Mouse (Mus musculus): ENCODE data around the gene Smarca4. TPM values are rescaled to one million over a fixed set of nuclear protein-coding genes. Genes with fewer than 3 reads are reported as not detected.

Smarca4 gene
- polyA plus RNA-seq, 1 experiment: 83.8 TPM

- DNase-seq (ENCODE audit: extremely low spot score in 1 of 2, low spot score in 1 of 2): no peak
Measured at GRCm38 (mm10) chr9:21709340-21709739, 93.4 kb downstream of the Smarca4 start.

GRCm38 (mm10) chr9:21715298-21715697, 99.3 kb downstream of the Smarca4 start:
- DNase-seq (ENCODE audit: extremely low spot score in 1 of 2, low spot score in 1 of 2): no peak

- DNase-seq (ENCODE audit: extremely low spot score in 1 of 2, low spot score in 1 of 2): no peak
Measured at GRCm38 (mm10) chr9:21717015-21717414, 101.0 kb downstream of the Smarca4 start.

GRCm38 (mm10) chr9:21721036-21721435, 105.1 kb downstream of the Smarca4 start:
- DNase-seq (ENCODE audit: extremely low spot score in 1 of 2, low spot score in 1 of 2): no peak

GRCm38 (mm10) chr9:21723377-21724146, 107.6 kb downstream of the Smarca4 start, which contains the start of gene Ldlr:
Ldlr (plus strand) TSS chr9:21723483.
- peak; percentile 59 to 80 for DNase-seq (ENCODE audit: extremely low spot score in 1 of 2, low spot score in 1 of 2)

GRCm38 (mm10) chr9:21724147-21724536, 108.2 kb downstream of the Smarca4 start:
- DNase-seq (ENCODE audit: extremely low spot score in 1 of 2, low spot score in 1 of 2): peak; percentile 83 to 89

GRCm38 (mm10) chr9:21725224-21726121, 109.5 kb downstream of the Smarca4 start:
- no peak for DNase-seq (ENCODE audit: extremely low spot score in 1 of 2, low spot score in 1 of 2)

GRCm38 (mm10) chr9:21726218-21726975, 110.4 kb downstream of the Smarca4 start:
- DNase-seq (ENCODE audit: extremely low spot score in 1 of 2, low spot score in 1 of 2): no peak

- DNase-seq (ENCODE audit: extremely low spot score in 1 of 2, low spot score in 1 of 2): no peak
Measured at GRCm38 (mm10) chr9:21728261-21728832, 112.4 kb downstream of the Smarca4 start.

- DNase-seq (ENCODE audit: extremely low spot score in 1 of 2, low spot score in 1 of 2): no peak
Measured at GRCm38 (mm10) chr9:21729264-21729663, 113.3 kb downstream of the Smarca4 start.

- DNase-seq (ENCODE audit: extremely low spot score in 1 of 2, low spot score in 1 of 2): no peak
Measured at GRCm38 (mm10) chr9:21732288-21732687, 116.3 kb downstream of the Smarca4 start.

- DNase-seq (ENCODE audit: extremely low spot score in 1 of 2, low spot score in 1 of 2): no peak
Measured at GRCm38 (mm10) chr9:21733446-21733845, 117.5 kb downstream of the Smarca4 start.

GRCm38 (mm10) chr9:21733989-21734388, 118.0 kb downstream of the Smarca4 start:
- DNase-seq (ENCODE audit: extremely low spot score in 1 of 2, low spot score in 1 of 2): no peak

- DNase-seq (ENCODE audit: extremely low spot score in 1 of 2, low spot score in 1 of 2): no peak
Measured at GRCm38 (mm10) chr9:21735126-21735525, 119.2 kb downstream of the Smarca4 start.

GRCm38 (mm10) chr9:21736580-21736979, 120.6 kb downstream of the Smarca4 start:
- no peak for DNase-seq (ENCODE audit: extremely low spot score in 1 of 2, low spot score in 1 of 2)

- peak; percentile 53 to 59 for DNase-seq (ENCODE audit: extremely low spot score in 1 of 2, low spot score in 1 of 2)
Measured at GRCm38 (mm10) chr9:21737188-21737587, 121.2 kb downstream of the Smarca4 start.

GRCm38 (mm10) chr9:21738776-21739175, 122.8 kb downstream of the Smarca4 start:
- DNase-seq (ENCODE audit: extremely low spot score in 1 of 2, low spot score in 1 of 2): no peak

- no peak for DNase-seq (ENCODE audit: extremely low spot score in 1 of 2, low spot score in 1 of 2)
Measured at GRCm38 (mm10) chr9:21740427-21740826, 124.5 kb downstream of the Smarca4 start.

GRCm38 (mm10) chr9:21741514-21741913, 125.5 kb downstream of the Smarca4 start:
- DNase-seq (ENCODE audit: extremely low spot score in 1 of 2, low spot score in 1 of 2): no peak

GRCm38 (mm10) chr9:21747238-21747774, 131.3 kb downstream of the Smarca4 start:
- no peak for DNase-seq (ENCODE audit: extremely low spot score in 1 of 2, low spot score in 1 of 2)
